Mouse (Mus musculus): ENCODE measurements around the gene Lamc1. TPM values are rescaled to one million over a fixed set of nuclear protein-coding genes. Genes with fewer than 3 reads are reported as not detected.

The Lamc1 gene
- polyA plus RNA-seq, 1 experiment from 2014 or later: 17.2 TPM

DNA sequence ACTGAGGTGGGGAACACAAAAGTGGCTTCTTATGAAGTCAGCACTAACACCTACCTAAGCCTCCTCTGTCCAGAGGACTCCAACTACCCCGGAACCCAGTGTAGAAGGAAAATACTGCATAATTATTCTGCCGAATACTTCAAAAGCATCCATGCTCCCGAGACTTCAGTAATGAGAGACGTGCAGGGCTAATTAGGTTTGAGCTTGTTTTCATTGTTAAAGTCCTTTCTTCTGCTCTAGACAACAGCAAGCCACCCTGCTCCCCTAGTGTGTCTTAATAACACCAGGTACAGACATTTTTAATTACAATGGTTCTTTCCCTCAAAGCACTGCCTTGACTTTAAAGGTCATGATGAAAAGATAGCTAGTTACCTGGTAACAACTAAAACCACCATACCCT, 51.1 kb downstream of the Lamc1 start:
- ATAC-seq (ENCODE audit: low read depth): no peak
- no peaks in the 10 kb centered on the region for H3K9me3 ChIP-seq (ENCODE audit: control insufficient read depth, low read length)
- H3K27me3 ChIP-seq (ENCODE audit: control insufficient read depth, insufficient read depth, low read length): no peaks in the 10 kb centered on the region
- no peaks in the 10 kb centered on the region for H3K4me1 ChIP-seq (ENCODE audit: control insufficient read depth, insufficient read depth, low read length)
- H3K36me3 ChIP-seq (ENCODE audit: control insufficient read depth, insufficient read depth, low read length): no peaks in the 10 kb centered on the region
- no peak overlapping the region for H3K9ac ChIP-seq (replicated peaks; ENCODE audit: low read depth, low read length)
- no peak overlapping the region for H3K4me2 ChIP-seq (ENCODE audit: low read depth, low read length)
- H3K4me3 ChIP-seq (ENCODE audit: low read depth, low read length): no peak overlapping the region
- WGBS: 43% methylated on average over 4 of the region's 4 CpGs
- no peak overlapping the region for H3K27ac ChIP-seq (ENCODE audit: low read depth, low read length)

DNA sequence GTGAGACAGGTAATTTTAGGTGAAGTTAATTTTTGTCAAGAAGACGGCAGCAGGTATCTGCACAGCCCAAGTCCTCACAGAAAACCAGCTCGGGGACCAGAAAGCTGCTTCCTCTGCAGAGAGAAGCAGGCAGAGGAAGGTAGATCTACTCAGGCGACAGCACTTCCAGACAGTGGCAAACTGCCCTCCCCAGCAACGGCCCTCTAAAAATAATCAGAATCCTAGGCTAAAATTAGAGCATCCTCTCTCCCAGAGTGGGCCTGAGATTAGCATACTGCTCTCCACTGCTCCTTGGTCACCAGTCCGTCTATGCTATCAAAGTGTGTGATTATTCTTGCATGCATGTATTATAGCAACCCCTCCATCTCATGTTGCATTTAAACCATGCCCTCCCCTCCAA, 52.2 kb downstream of the Lamc1 start:
- WGBS: 83% methylated on average over 5 of the region's 5 CpGs
- H3K27me3 ChIP-seq (ENCODE audit: control insufficient read depth, insufficient read depth, low read length): no peaks in the 10 kb centered on the region
- no peak overlapping the region for H3K27ac ChIP-seq (ENCODE audit: low read depth, low read length)
- H3K36me3 ChIP-seq (ENCODE audit: control insufficient read depth, insufficient read depth, low read length): no peaks in the 10 kb centered on the region
- H3K4me2 ChIP-seq (ENCODE audit: low read depth, low read length): no peak overlapping the region
- H3K9me3 ChIP-seq (ENCODE audit: control insufficient read depth, low read length): no peaks in the 10 kb centered on the region
- no peak overlapping the region for H3K9ac ChIP-seq (replicated peaks; ENCODE audit: low read depth, low read length)
- no peaks in the 10 kb centered on the region for H3K4me1 ChIP-seq (ENCODE audit: control insufficient read depth, insufficient read depth, low read length)
- H3K4me3 ChIP-seq (ENCODE audit: low read depth, low read length): no peak overlapping the region
- no peak for ATAC-seq (ENCODE audit: low read depth)

DNA sequence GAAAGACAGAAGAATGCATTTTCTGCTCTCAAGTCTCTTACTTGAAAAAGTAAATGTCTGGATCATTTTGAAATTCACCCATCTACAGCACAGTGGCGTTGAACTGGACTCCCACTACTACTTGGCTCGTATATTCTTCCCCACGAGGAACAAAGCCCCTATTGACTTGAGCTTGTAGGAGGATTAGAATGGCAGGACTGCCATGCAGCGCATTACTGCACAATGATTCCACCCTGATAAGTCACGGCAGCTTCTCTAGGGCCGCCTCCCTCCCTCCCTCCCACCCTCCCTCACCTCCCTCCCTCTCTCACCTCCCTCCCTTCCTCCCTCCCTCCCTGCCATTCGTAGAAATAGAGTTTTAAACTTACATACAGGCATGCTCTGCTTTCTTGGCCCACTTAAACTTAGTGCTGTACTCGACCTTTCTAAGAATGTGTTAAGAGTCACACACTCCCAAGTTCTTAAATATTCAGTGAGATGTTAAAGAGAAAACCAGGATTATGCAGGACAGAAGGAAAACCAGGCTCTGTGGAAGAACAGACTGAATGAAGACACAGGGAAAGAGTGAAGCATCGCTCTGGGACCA, 54.5 kb downstream of the Lamc1 start:
- Histone ChIP-seq H3K27ac (ENCODE audit: low read depth, low read length) (no peak overlapping the region), H3K36me3 (ENCODE audit: control insufficient read depth, insufficient read depth, low read length) (no peaks in the 10 kb centered on the region), H3K9me3 (ENCODE audit: control insufficient read depth, low read length) (no peaks in the 10 kb centered on the region), H3K27me3 (ENCODE audit: control insufficient read depth, insufficient read depth, low read length) (no peaks in the 10 kb centered on the region), H3K4me3 (ENCODE audit: low read depth, low read length) (no peak overlapping the region), H3K4me2 (ENCODE audit: low read depth, low read length) (no peak overlapping the region), H3K9ac (replicated peaks; ENCODE audit: low read depth, low read length) (no peak overlapping the region), H3K4me1 (ENCODE audit: control insufficient read depth, insufficient read depth, low read length) (no peaks in the 10 kb centered on the region)
- 39% methylated on average over 8 of the region's 9 CpGs for WGBS
- no peak for ATAC-seq (ENCODE audit: low read depth)

DNA sequence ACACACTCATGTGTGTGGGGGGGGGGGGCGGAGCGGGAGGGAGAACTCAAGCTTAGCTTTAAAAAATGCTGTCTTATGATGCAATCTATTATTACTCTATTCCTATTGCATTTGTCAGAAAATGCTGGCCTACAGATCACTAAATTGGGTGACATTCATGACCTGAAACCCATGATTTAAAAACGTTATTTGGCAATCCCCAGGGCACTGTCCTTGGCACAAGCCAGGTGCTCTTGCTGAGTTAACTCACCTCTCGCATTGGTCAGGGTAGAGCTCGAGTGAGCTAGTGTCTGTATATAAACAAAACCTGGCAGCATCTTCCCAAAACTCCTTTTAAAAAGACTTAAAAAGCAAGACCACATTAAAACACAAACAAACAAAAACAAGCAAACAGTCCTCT, 57.1 kb downstream of the Lamc1 start:
- Histone ChIP-seq H3K27me3 (ENCODE audit: control insufficient read depth, insufficient read depth, low read length) (no peaks in the 10 kb centered on the region), H3K9ac (replicated peaks; ENCODE audit: low read depth, low read length) (no peak overlapping the region), H3K4me3 (ENCODE audit: low read depth, low read length) (no peak overlapping the region), H3K9me3 (ENCODE audit: control insufficient read depth, low read length) (no peaks in the 10 kb centered on the region), H3K27ac (ENCODE audit: low read depth, low read length) (no peak overlapping the region), H3K4me2 (ENCODE audit: low read depth, low read length) (no peak overlapping the region), H3K4me1 (ENCODE audit: control insufficient read depth, insufficient read depth, low read length) (peaks cover 6% of the 10 kb centered on the region; the same call in 1 of the 2 replicates), H3K36me3 (ENCODE audit: control insufficient read depth, insufficient read depth, low read length) (no peaks in the 10 kb centered on the region)
- no peak for ATAC-seq (ENCODE audit: low read depth)
- 63% methylated on average over 5 of the region's 5 CpGs for WGBS

DNA sequence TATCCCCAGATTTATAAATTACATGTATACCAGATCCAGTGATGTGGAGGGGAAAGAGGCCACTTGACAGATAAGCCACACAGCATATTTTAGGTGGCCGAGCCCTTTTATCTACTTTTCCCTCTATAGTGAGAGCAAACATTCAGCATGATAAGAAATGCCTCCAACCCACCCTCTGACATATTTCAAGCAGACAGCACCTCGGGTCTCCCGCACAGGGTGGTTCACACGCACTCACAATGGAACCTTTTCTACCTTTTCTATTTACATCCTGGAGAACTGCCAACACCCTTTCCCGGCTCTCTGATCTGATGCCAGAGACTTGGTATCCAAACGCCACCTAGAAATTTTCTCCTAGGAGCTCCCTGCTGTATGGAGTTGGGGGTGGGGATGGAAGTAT, 58.0 kb downstream of the Lamc1 start:
- Histone ChIP-seq H3K27ac (ENCODE audit: low read depth, low read length) (no peak overlapping the region), H3K36me3 (ENCODE audit: control insufficient read depth, insufficient read depth, low read length) (no peaks in the 10 kb centered on the region), H3K4me3 (ENCODE audit: low read depth, low read length) (no peak overlapping the region), H3K4me1 (ENCODE audit: control insufficient read depth, insufficient read depth, low read length) (peaks cover 6% of the 10 kb centered on the region; the same call in 1 of the 2 replicates), H3K9ac (replicated peaks; ENCODE audit: low read depth, low read length) (no peak overlapping the region), H3K9me3 (ENCODE audit: control insufficient read depth, low read length) (no peaks in the 10 kb centered on the region), H3K4me2 (ENCODE audit: low read depth, low read length) (no peak overlapping the region), H3K27me3 (ENCODE audit: control insufficient read depth, insufficient read depth, low read length) (no peaks in the 10 kb centered on the region)
- ATAC-seq (ENCODE audit: low read depth): no peak
- WGBS: 31% methylated on average over 6 of the region's 6 CpGs

DNA sequence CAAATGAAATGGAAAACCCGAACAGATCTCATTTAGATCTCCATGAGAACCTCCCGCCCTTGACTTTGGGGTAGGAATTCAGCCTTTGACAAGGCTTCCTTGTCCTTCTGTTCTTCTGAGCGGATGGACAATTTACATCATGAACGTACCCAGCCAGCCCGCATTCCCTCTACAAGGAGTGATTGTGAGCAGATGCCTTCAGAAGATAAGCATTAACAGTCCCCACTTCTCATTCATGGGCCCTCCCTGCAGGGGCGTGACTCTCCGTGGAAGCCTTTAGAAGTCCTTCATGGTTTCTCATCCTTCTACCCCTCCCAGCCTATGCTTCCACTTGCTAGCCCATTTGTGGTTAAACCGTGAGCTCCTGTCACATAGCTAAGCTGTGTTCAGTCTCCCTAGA, 58.9 kb downstream of the Lamc1 start:
- H3K4me1 ChIP-seq (ENCODE audit: control insufficient read depth, insufficient read depth, low read length): peaks cover 6% of the 10 kb centered on the region; the same call in 1 of the 2 replicates
- WGBS: 55% methylated on average over 8 of the region's 8 CpGs
- H3K27ac ChIP-seq (ENCODE audit: low read depth, low read length): no peak overlapping the region

DNA sequence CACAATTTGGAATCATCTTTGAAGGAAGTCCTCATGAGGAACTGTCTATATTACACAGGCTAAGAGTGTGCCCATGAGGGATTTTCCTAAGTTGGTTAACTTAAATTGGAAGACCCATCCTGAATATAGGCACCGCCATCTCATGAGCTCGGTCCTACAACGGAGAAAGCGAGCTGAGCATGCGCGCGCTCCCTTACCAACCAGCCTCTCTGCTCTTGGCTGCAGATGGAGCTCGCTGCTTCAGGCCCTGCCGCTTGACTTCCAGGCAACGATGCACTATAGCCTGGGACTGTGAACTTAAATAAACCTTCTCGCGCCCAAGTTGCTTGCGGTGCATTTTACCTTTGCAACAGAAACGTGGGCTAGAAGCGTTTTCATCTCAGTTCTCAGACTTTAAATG, 61.8 kb downstream of the Lamc1 start:
- Histone ChIP-seq H3K27me3 (ENCODE audit: control insufficient read depth, insufficient read depth, low read length) (no peaks in the 10 kb centered on the region), H3K36me3 (ENCODE audit: control insufficient read depth, insufficient read depth, low read length) (no peaks in the 10 kb centered on the region), H3K4me2 (ENCODE audit: low read depth, low read length) (no peak overlapping the region), H3K9ac (replicated peaks; ENCODE audit: low read depth, low read length) (no peak overlapping the region), H3K4me3 (ENCODE audit: low read depth, low read length) (no peak overlapping the region), H3K4me1 (ENCODE audit: control insufficient read depth, insufficient read depth, low read length) (peaks cover 6% of the 10 kb centered on the region; the same call in 1 of the 2 replicates), H3K9me3 (ENCODE audit: control insufficient read depth, low read length) (no peaks in the 10 kb centered on the region), H3K27ac (ENCODE audit: low read depth, low read length) (no peak overlapping the region)
- WGBS: 95% methylated on average over 15 of the region's 15 CpGs
- ATAC-seq (ENCODE audit: low read depth): no peak

More for the DNA sequence above, 58.9 kb downstream of the Lamc1 start:
- Histone ChIP-seq H3K36me3 (ENCODE audit: control insufficient read depth, insufficient read depth, low read length) (no peaks in the 10 kb centered on the region), H3K27me3 (ENCODE audit: control insufficient read depth, insufficient read depth, low read length) (no peaks in the 10 kb centered on the region), H3K4me2 (ENCODE audit: low read depth, low read length) (no peak overlapping the region), H3K9me3 (ENCODE audit: control insufficient read depth, low read length) (no peaks in the 10 kb centered on the region), H3K9ac (replicated peaks; ENCODE audit: low read depth, low read length) (no peak overlapping the region), H3K4me3 (ENCODE audit: low read depth, low read length) (no peak overlapping the region)
- no peak for ATAC-seq (ENCODE audit: low read depth)

DNA sequence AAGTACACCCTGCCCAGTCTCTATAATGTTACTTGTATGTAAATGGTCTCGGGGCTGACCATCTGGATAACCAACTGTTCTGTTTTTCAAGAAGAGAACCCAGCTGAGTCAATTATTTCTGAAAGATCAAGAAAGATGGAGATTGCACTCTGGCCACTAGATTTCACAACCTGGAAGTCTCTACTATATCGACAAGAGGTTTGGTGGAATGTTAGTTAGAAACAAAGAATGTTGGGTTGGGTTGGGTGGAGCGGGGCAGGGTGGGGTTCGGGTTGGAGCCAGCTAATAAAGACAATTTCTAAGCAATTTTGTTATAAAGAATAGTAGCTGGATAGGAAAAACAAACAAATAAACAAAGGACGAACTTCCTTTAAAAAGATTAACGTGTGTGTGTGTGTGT, 62.9 kb downstream of the Lamc1 start:
- H3K36me3 ChIP-seq (ENCODE audit: control insufficient read depth, insufficient read depth, low read length): no peaks in the 10 kb centered on the region
- no peaks in the 10 kb centered on the region for H3K27me3 ChIP-seq (ENCODE audit: control insufficient read depth, insufficient read depth, low read length)
- H3K9ac ChIP-seq (replicated peaks; ENCODE audit: low read depth, low read length): no peak overlapping the region
- no peak overlapping the region for H3K4me2 ChIP-seq (ENCODE audit: low read depth, low read length)
- peaks cover 6% of the 10 kb centered on the region; the same call in 1 of the 2 replicates for H3K4me1 ChIP-seq (ENCODE audit: control insufficient read depth, insufficient read depth, low read length)
- no peak overlapping the region for H3K27ac ChIP-seq (ENCODE audit: low read depth, low read length)
- 86% methylated on average over 6 of the region's 6 CpGs for WGBS
- ATAC-seq (ENCODE audit: low read depth): no peak
- no peaks in the 10 kb centered on the region for H3K9me3 ChIP-seq (ENCODE audit: control insufficient read depth, low read length)
- H3K4me3 ChIP-seq (ENCODE audit: low read depth, low read length): no peak overlapping the region

DNA sequence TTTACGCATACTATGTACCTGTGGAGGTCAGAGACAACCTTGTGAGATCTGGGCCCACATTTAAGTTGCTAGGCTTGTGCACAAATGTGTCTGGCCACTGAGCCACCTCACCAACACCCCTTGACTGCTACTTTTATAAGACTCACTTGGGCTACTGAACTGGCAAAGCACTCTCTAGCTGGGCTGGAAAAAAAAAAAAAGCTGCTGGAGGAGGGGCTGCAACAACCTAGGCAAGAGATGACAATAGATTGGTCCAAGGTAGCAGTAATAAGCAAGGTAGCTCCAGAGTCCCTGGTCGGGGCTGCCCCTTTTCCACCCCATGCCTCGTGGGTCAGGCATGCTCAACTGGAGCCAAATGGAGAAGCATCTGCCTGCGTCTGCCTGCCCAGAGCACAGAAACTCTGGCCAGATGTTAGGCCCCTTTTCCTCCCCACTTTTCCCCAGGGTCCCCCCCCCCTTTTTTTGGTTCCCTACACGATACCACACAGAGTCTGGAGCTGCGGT, 63.7 kb downstream of the Lamc1 start:
- no peak for ATAC-seq (ENCODE audit: low read depth)
- H3K36me3 ChIP-seq (ENCODE audit: control insufficient read depth, insufficient read depth, low read length): no peaks in the 10 kb centered on the region
- H3K9me3 ChIP-seq (ENCODE audit: control insufficient read depth, low read length): no peaks in the 10 kb centered on the region
- peaks cover 6% of the 10 kb centered on the region; the same call in 1 of the 2 replicates for H3K4me1 ChIP-seq (ENCODE audit: control insufficient read depth, insufficient read depth, low read length)
- H3K4me3 ChIP-seq (ENCODE audit: low read depth, low read length): no peak overlapping the region
- no peaks in the 10 kb centered on the region for H3K27me3 ChIP-seq (ENCODE audit: control insufficient read depth, insufficient read depth, low read length)
- H3K27ac ChIP-seq (ENCODE audit: low read depth, low read length): no peak overlapping the region
- no peak overlapping the region for H3K4me2 ChIP-seq (ENCODE audit: low read depth, low read length)
- no peak overlapping the region for H3K9ac ChIP-seq (replicated peaks; ENCODE audit: low read depth, low read length)
- 76% methylated on average over 6 of the region's 6 CpGs for WGBS

All from neural tube, embryonic 14.5 days (tissue).